Mouse (Mus musculus) myocyte (in vitro differentiated cells): ENCODE results near the gene Mpz.

ENCODE experiments used
- CEBPB ChIP-seq: IDR thresholded peaks from 2 replicates; pipeline ENCODE4 v1.6.1; 2011; ENCODE audit warnings: mild to moderate bottlenecking, moderate library complexity; ENCODE audit not compliant: poor library complexity, insufficient read depth, severe bottlenecking
- E2F4 ChIP-seq: IDR thresholded peaks from one replicate; pipeline ENCODE4 v1.6.1; 2011; ENCODE audit warnings: mild to moderate bottlenecking, control low read depth, moderate library complexity; ENCODE audit not compliant: insufficient read depth
- MAX ChIP-seq: IDR thresholded peaks from one replicate; pipeline ENCODE4 v1.6.1; 2011; ENCODE audit warnings: low read depth, mild to moderate bottlenecking, control low read depth
- MYOD1 ChIP-seq, 3 experiments: IDR thresholded peaks; one replicate each; pipeline ENCODE4 v1.6.1; 2011; ENCODE audit warnings: control low read depth in 2 of 3, low read depth in 2 of 3, mild to moderate bottlenecking in 2 of 3, moderate library complexity in 1 of 3; ENCODE audit not compliant: insufficient read length in 2 of 3, control insufficient read depth in 1 of 3
- MYOG ChIP-seq, 3 experiments: IDR thresholded peaks; one replicate each; pipeline ENCODE4 v1.6.1; 2011; ENCODE audit warnings: control low read depth in 2 of 3, low read depth in 2 of 3, mild to moderate bottlenecking in 2 of 3; ENCODE audit not compliant: insufficient read length in 2 of 3, control insufficient read depth in 1 of 3, insufficient read depth in 1 of 3
- POLR2A ChIP-seq: IDR thresholded peaks from one replicate; pipeline ENCODE4 v1.6.1; 2011; ENCODE audit warnings: low read depth, mild to moderate bottlenecking, control low read depth, moderate library complexity; ENCODE audit not compliant: insufficient read length
- POLR2AphosphoS2 ChIP-seq: IDR thresholded peaks from one replicate; pipeline ENCODE4 v1.6.1; 2011; ENCODE audit warnings: low read depth, control low read depth; ENCODE audit not compliant: insufficient read length
- SRF ChIP-seq: IDR thresholded peaks from one replicate; pipeline ENCODE4 v1.6.1; 2011; ENCODE audit warnings: low read depth; ENCODE audit not compliant: control insufficient read depth, insufficient read length
- TCF12 ChIP-seq: IDR thresholded peaks from one replicate; pipeline ENCODE4 v1.6.1; 2011; ENCODE audit warnings: mild to moderate bottlenecking, control low read depth; ENCODE audit not compliant: poor library complexity, insufficient read depth, severe bottlenecking
- TCF3 ChIP-seq: IDR thresholded peaks from one replicate; pipeline ENCODE4 v1.6.1; 2011; ENCODE audit warnings: low read depth, control low read depth; ENCODE audit not compliant: insufficient read length
- USF1 ChIP-seq: IDR thresholded peaks from one replicate; pipeline ENCODE4 v1.6.1; 2011; ENCODE audit warnings: low read depth, mild to moderate bottlenecking, control low read depth, moderate library complexity

- TF ChIP-seq MYOD1 (IDR thresholded peaks at IDR 0.05; ENCODE audit: control insufficient read depth in 1 of 3, insufficient read length in 2 of 3, low read depth in 2 of 3), result no peak
- peak; percentile 12 for TF ChIP-seq POLR2A
- no peak for TF ChIP-seq E2F4
- no peak for TF ChIP-seq MAX
- TF ChIP-seq POLR2AphosphoS2, result peak; percentile 43
- no peak for TF ChIP-seq USF1
- TF ChIP-seq TCF12, result no peak
- no peak for TF ChIP-seq SRF
- TF ChIP-seq MYOG (IDR thresholded peaks at IDR 0.05; ENCODE audit: control insufficient read depth in 1 of 3, insufficient read depth in 1 of 3, insufficient read length in 2 of 3, low read depth in 2 of 3), result no peak
- no peak for TF ChIP-seq CEBPB
- no peak for TF ChIP-seq TCF3
Measured at GRCm38 (mm10) chr1:171150838-171151391, 404 bp downstream of the Mpz start.
